Mouse (Mus musculus): ENCODE results near the gene Thoc6.

Thoc6 gene

DNA sequence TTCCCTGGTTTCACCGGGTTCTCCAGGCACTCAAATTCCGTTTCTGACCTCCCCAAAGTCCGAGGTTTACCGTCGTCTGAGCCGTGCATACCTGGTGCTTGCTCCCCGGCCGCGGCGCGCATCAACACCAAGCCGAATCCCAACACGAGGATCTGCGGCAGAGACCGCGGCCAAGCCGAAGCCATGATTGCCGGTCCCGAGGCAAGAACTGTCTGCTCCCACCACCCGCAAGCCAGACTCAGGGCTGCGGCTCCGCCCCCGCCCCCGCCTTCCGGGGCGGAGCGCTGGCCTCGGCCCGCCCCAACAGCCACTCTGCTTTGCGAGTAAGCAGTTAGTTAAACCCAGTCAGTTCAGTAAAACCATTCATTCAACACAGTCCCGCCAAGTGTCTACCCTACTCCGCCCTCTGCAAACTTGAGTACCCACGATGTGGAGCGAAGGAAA lies 3.6 kb upstream of the Thoc6 start, which contains the start of gene Tnfrsf12a:
TSS of gene Tnfrsf12a (minus strand) at position 233 of the 444 bp plus-strand sequence.
- no peak for DNase-seq (ENCODE audit: low spot score)

DNA sequence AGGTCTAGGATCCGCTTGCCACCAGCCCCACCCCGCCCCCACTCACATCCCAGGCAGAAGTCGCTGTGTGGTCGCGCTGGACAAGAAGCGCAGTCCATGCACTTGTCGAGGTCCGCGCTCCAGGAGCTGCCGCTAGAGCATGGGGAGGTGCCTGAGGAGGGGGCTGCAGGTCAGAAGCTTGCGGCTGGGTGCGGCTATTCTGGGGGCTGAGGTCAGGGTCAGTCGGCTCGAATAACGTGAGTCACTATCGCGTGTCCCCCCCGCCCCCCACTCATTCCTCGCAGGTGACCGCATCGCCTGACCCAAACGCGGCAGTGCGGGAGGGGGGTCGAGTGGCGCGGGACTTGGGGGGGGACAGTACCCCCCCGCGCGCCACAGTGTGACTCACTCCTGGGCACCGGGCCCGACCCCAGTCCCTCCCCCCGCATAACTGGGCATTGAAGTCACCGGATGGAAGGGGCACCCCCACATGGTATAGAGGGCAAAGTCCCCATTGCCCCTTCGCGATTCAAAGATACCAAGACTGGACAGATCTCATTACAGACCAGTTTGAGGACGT lies 2.9 kb upstream of the Thoc6 start:
- DNase-seq (ENCODE audit: low spot score) = no peak

DNA sequence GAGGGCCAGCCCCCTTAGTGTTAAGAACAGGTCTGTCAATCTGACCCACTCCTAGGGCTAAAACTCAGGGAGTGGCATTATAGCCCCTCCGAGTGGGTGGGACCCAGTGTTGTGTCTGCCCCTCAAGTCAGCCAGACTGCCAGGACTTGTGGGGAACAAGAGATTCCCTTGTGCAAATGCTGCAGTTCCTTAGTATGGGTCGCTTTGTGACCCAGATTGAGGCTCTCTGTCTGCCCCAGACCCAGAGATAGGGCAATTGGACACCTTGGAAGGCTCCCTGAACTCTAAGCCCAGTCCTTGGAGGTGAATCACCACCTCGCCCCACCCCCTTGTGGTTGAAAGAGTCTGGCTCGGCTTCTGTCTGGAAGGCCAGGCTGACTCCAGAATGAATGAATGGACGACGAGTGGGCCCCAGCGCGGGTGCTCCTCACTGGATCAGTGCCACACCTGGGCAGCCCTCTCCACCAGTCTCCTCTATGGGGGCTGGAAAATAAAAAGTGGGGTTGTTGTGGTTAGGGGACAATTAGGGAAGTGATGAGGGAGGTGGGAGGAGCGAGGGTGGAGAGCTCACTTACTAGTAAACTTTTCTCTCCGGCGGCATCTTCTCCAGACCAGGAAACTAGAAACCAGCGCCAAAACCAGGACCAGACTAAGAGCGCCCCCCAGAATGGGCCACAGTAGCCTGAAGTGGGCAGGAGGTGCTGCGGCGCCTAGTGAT lies 2.0 kb upstream of the Thoc6 start:
- DNase-seq (ENCODE audit: low spot score) = no peak

DNA sequence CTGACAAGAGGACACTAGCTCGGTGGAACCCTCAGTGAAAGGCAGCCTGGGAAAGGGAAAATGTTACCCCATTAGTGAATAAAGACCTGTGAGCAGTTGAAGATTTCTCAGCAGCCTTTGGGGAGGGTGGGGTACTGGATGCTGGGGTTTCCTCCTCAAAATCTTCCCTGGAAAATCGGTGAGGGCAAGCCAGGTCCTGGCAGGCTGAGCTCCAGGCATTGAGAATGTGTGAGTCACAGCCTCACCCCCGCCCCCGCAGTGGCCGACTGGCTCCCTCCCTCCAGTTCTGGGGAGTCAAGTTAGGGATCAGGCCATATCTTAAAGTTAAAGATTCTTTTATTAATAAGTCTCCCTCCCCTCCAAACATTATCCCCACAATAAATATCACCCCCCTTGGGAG lies 1.4 kb upstream of the Thoc6 start:
- no peak for DNase-seq (ENCODE audit: low spot score)

DNA sequence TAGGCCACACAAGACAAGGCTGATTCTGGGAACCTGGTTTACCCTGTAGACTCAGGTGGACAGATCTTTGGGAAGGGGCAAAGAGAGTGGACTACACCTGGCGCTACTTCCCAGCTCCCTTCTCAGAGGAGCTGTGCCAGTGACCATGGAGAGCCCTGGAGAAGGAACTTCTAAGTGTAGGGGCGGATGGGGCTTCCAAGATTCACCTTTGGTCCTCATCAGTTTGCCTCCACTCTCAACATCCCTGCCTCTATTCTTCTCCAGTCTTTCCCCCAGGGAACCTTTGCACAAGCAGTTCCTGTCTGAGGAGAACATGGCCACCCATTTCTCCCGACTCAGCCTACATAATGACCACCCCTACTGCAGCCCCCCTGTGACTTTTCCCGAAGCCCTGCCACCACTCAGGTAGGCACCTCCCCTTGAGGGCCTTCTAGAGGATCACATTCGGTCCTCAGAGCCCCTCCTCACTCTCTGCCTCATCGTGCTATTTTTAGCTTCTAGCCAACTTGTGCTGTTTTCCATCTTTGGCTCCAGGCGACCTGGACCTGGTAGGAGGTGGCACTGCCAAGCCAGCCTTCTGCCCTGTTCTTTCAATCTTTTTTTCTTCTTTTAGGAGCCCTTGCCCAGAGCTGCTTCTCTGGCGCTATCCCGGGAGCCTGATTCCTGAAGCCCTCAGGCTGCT lies 730 bp upstream of the Thoc6 start:
- no peak for DNase-seq (ENCODE audit: low spot score)

DNA sequence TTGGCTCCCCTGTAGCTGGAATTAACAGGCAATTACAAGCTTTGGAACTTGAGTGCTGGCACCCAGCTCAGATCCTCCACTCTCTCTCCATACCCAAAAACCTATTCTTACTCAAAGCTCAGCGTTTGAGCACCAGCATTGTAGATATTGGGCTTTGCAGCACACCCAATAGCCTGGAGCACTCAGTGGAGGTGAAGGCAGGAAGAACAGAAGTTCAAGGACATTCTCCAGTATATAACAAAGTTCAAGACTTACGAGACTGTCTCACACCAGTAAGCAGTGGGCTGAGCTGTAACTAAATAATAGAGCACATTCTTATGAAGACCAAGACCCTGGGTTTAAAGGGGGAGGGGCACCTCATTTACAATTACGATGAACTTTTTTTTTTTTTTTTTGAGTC lies 921 bp downstream of the Thoc6 start:
- DNase-seq (ENCODE audit: low spot score) = no peak

DNA sequence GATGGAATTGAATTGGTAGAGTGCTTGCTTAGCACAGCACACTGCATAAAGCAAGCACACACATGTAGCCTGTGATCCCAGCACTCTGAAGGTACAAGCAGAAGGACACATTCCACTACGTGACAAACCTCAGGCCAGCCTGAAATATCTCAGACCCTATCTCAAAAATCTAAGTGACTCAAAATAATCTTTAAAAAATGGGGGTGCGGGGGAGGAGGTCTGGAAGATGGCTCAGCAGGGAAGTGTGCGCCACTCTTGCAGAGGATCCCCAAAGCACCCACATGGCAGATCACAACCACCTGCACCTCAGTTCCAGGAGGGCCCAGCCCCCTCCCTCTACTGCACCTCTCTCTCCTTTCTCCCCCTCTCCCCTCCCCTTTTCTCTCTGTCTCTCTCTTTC lies 2.2 kb downstream of the Thoc6 start:
- DNase-seq (ENCODE audit: low spot score) = no peak

DNA sequence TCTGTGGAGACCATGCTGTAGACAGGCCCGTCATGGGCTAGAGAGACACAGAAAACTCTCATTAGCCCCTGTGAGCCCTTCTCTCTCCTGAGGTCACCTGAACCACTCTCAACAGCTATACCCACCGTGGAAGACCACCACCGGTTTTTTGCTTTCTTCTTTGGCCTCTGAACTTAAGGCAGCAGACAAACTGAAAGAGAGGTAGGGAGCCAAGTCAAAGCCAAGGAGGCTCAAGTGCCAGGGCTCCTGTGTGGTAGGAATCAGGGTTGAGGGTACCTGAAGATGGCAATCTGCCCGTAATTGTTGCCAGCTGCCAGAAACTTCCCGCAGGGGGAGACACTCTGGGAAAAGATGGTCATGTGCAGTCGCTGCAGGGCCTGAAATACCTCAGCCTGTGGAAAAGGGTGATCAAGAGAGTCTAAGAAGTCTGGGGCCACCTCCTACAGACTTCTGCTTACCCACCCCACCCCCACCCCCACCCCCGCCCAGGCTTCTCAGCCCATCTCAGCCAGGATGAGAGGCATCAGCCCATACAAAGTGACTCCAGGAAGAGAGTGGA lies 3.1 kb downstream of the Thoc6 start:
- no peak for DNase-seq (ENCODE audit: low spot score)

DNA sequence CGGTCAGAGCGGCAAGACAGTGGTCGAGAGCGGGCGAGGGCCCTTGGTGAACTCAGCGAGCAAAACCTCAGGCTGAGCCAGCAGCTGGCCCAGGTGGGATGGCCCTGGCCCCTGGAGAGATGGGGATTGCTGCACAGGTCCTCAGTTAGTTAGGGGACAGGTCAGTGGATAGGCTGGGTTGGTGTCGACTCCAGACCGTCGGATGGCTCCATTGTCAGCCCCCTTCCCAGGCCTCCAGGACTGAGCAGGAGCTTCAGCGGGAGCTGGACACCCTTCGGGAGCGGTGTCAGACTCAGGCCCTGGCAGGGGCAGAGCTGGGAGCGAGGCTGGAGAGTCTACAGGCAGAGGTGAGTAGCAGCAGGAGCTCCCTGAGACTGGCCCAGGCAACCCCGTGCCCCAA lies 8.2 kb downstream of the Thoc6 start:
- no peak for DNase-seq (ENCODE audit: low spot score)

DNA sequence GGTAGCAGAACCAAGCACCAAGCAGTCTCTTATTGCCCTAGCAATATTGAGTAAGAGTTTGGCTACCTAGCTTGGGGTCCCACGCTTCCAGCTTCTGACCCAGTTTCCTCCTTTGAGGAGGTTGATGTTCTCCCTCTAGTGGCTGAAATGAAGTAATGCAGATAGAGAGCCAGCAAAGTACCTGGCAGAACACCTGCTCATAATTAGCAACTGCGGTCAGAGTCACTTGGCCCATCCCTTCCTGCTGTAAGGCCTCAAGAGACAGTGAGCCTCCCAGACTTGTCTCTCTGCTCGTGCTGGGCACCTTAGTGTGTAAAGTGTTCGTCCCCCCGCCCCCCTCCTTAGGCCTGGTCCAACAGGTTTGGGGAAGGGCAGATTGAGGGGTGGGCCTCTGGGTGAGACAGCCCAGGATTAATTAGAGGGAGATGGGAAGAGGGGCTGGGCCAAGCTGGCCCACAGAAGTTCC lies 9.1 kb downstream of the Thoc6 start:
- DNase-seq (ENCODE audit: low spot score) = no peak

DNA sequence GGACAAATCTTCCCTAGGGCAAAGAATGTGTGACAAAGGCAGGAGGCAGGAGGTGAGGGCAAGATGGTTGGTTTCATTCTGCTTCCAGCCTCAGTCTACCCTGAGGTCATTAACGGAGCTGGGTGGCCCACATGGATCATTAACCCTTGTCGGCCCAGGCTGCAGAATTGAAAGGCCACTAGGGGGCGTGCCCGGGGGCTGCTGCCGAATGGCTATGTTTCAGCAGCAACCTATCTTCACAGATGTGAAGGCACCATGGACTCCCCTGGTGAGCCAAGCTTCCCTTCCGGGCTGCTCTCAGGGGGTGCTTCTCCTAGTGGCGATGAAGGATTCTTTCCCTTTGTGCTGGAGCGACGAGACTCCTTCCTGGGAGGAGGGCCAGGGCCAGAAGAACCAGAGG lies 12.2 kb downstream of the Thoc6 start:
- DNase-seq (ENCODE audit: low spot score) = no peak

DNA sequence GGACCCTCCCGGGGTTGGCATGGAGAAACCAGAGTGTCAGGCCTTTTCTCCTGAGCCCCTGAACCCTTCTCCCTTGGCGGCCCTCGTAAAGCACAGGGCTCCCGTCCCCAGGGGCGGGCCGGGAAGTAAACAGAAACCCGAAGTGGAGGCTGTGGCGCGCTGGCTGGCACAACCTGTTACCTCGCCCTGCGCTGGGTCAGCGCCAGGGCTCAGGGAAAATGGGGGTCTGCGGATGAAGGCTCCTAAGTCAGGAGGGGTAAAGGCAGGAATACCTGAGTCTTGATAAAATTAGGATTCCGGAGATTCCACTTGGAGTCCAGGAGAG lies 12.8 kb downstream of the Thoc6 start:
- DNase-seq (ENCODE audit: low spot score) = no peak

DNA sequence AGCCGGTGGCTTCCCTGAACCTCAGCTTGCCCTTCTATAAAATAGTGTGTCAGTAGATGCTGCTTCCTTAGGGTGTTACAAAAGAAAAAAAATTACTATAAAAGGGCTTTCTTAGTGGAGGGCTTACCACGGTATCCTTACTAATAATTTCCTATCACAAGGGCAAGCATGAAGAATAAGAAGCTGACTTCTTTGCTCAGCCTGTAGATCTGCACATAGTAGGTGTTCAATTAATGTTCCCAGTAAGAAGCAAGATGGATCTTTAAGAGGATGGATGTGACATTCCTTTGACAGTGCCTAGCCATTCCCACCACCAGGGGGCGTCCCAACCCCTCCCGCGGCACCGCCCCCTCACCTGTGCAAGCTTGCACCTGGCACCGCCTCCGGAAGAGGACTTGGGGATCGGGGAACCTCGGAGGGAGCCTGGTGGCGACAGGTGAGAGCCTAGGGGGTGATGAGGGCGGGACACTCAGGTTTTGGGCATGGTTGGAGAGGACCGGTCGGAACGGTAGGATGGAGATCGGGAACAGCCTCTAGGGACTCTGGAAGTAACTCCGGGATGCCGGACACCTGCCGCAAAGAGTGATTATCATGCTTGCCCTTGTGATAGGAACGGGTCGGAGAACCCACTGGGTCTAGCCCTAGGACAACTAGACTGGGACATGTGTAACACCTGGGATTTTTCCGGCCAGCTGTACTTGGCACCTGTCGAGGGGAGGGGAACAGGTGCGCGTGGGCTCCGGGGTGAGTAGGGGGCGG lies 13.4 kb downstream of the Thoc6 start, which contains the start of gene Bicdl2:
TSS of gene Bicdl2 (plus strand) at position 390 of the 759 bp plus-strand sequence.
- no peak for DNase-seq (ENCODE audit: low spot score)

DNA sequence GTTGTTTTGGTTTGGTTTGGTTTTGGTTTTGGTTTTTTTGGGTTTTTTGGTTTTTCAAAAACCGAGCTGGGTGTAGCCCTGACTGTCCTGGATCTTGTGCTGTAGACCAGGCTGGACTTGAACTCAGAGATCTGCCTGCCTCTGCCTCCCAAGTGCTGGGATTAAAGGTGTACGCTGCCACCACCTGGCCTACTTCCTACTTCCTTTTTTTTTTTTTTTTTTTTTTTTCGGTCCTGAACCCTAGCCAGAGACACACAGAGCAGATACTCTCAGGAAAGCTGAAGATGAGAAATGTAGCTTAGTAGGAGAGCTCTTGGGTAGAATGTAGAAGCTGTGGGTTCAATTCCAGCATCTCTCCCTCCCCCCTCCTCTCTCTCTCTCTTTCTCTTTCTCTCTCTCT lies 15.2 kb downstream of the Thoc6 start:
- DNase-seq (ENCODE audit: low spot score) = no peak

DNA sequence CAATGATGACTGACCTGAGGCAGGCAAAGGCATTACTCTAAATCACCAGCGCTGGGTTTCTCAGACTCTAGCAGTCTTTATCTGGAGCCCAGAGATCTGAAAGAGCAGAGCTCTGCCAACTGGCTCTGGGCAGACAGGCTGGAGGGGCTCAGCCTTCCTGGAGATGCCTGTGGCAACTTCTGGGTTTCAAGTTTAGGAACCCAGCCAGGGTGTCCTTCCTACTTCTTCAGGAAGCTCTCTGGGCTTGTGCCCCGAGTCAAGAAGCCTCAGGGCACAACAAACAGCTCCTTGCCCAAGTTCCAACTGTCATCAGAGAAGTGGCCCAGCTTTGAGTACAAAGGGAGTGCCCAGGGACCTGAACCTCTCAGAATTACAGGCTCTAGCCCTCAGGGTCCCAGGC lies 19.3 kb downstream of the Thoc6 start:
- no peak for DNase-seq (ENCODE audit: low spot score)

DNA sequence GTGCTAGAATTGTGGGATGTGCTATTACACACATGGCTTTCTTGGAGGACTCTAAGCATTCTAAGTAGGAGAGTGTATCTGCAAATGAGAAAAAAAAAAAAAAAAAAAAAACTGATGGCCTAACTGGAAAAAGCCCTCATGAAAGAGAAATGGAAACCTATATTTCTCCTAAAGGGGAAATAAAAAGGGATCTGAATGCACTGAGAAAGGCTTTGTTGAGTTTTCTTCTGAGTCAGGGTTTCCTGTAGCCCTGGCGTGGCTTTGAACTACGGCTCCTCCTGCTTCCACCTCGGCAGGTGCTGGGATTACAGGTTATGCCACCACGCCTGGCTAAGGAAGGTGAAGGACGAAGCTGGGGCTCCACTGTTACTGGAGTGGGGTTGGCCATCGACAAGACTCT lies 19.7 kb downstream of the Thoc6 start:
- DNase-seq (ENCODE audit: low spot score) = no peak

DNA sequence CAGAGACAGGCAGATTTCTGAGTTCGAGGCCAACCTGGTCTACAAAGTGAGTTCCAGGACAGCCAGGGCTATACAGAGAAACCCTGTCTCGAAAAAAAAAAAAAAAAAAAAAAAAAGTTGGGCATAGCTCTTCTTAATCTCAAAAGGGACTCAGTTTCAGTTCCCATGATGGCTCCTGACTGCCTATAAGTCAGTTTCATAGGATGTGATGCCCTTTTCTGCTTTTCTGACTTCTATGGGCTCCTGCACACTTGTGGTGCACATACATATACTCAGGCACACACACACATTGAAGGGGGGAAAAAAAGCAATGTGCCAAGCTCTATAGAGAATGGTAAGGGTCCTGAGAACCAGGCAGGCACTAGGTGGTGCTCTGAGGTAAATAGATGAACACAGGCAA lies 20.4 kb downstream of the Thoc6 start:
- DNase-seq (ENCODE audit: low spot score) = no peak

DNA sequence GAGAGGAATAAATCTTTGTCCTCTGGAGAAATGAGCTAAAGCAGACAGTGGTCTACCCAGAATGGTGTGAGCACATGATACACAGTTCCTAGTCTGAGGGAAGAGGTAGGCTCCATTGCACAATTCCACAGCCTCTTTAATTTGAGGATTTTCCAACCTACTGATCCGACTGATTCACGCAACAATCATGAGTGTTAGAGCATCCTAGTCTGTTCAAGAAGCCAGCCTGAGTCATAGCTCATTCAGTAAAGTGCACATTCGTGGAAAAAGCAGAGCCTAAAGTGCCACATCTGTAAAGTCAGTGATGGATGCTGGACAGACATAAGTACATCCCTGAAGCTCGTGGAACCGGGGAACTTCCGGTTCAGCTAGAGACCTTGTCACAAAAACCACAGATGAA lies 22.3 kb downstream of the Thoc6 start:
- DNase-seq (ENCODE audit: low spot score) = no peak

DNA sequence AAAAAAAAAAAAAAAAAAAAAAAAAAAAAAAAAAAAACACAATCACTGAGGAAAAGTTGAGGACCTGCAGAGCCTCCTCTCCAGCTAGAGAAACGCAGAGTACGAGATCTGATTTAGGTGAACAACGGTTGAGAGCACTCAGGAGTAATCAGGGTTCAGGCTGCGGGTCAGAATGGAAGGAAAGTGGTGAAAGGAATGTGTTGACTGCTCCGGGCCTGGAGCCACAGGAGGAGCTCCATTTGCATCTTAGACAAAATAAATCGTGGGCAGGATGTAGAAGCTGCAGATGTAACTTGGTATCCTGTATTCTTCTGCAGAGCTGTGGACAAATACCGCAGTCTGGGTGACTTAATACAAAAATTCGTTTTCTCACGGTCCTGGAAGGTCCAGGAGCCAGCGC lies 27.8 kb downstream of the Thoc6 start:
- no peak for DNase-seq (ENCODE audit: low spot score)

DNA sequence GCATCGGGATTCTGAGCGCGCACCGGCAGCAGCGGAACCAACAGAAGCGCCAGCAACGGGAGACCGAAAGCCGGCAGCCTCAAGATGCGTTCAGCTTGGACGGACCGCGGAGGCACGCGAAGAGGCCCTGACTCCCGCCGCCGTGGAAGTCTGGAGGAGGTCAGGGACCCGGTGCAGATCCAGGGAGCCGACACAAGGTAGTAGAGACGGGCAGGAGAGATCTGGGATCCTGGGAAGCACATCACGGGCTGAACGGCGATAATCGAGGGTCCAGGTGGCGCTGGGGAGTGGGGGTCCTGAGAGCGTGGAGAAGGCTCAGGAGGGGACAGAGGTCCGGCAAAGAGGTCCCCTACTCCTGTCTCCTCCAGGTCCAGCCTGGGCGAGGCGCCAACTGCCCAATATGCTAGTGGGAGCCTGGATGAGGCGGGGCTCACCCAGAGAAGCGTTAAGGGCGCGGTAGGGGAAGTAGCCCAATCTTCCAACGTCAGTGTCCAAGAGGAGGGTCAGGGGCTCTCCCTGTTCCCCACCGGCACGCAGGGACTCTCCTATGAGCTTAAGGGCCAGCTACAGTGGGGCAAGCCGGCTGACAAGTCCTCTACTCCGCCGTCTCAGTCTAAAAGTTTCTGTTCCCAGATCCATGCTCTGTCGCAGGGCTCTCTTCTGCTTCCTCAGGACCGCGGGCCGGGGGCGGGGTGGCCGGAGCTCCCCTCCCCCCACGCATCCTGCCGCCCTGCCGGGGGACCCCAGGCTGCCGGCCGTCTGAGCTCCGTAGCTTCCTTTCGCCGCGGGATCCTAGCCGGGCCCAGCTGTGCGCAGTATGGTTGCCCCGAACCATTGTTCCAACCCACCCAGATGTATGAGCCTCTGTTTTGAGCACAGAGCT lies 28.8 kb downstream of the Thoc6 start, which contains the start of gene Mmp25:
TSS of gene Mmp25 (minus strand) at position 665 of the 883 bp plus-strand sequence.
- no peak for DNase-seq (ENCODE audit: low spot score)

DNA sequence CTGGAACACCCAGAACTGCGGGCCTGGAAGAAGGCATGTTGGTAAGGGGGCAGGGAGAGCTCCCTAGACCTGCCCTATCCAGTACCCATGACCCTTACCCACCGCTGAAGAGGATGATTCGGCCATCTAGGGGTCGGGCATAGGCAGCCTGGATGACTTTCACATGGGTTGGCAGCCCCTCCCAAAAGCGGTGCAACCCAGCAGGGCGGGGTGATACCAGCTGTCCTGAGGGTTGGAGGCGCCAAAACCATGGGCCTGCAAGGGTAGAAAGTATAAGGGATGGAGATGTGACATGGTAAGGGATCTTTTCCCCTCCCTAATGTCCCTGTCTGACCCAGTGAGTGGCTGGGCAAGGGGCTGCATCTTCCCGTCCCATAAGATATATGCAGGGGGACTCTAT lies 42.4 kb downstream of the Thoc6 start:
- no peak for DNase-seq (ENCODE audit: low spot score)

Measured in left cerebral cortex, adult 11 months (tissue).